Mouse (Mus musculus) Muller cell, postnatal 12 days (primary cell): Measurements from ENCODE around the gene Rnf123.

Experiments used
- DNase-seq: peaks from one replicate; pipeline ENCODE4 v3.0.0-alpha.2; 2015; ENCODE audit errors: inconsistent ontology term

Rnf123 gene

DNA sequence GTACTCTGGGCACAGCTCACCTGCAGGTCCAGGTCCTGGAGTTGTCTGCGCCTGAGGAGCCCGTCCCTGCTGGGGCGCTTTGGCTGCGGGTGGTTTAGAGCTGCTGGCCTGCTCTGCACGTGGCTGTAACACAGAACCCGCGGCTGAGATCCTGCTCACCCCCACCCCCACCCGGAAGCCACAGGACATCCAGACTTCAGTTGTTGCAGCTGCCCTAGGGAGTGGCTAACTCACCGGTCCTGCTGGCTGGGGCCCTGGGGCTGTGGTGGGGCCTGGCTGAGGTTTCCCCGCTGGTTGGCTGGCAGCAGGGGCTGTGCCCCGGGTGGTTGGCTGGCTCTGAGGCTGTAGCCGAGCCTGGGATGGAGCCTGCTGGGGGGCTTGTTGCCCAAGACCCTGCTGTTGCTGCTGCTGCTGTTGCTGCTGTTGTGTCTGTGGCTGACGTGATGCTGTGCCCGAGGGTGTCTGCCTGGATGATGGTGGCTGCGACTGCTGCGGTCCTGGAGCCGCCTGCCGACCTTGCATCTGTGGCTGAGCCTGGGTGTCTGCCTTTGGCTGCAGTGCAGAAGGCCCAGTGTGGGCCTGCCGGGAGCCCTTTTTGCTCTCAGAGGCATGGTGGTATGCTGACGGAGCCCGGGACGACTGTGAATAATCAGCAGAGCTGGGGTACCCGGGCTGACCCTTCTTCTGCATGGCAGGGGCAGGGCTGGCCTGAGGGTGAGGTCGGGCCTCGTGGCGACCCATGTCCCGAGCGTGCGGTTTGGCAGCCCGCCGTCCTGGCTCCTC, 21.8 kb upstream of the Rnf123 start:
- DNase-seq: peak; percentile 50

DNA sequence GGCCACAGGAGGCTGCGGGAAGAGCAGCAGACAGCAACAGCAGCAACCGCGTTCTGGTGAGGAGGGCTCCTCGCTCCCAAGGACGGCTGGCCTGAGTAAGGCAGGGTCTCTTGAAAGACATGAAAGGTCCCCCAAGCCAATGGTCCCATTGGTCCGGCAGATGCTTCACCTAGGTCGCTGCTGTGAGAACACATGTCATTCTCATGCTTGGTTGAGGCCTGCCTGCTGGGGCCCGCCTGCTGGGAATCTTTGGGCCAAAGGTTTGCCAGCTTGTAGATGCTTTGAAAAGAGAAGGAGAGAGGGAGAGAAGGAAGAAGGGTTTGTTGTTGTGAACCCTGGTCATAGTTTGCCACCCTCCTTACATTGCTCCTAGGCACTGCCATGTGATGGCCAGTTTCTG, 16.5 kb upstream of the Rnf123 start:
- DNase-seq: no peak

DNA sequence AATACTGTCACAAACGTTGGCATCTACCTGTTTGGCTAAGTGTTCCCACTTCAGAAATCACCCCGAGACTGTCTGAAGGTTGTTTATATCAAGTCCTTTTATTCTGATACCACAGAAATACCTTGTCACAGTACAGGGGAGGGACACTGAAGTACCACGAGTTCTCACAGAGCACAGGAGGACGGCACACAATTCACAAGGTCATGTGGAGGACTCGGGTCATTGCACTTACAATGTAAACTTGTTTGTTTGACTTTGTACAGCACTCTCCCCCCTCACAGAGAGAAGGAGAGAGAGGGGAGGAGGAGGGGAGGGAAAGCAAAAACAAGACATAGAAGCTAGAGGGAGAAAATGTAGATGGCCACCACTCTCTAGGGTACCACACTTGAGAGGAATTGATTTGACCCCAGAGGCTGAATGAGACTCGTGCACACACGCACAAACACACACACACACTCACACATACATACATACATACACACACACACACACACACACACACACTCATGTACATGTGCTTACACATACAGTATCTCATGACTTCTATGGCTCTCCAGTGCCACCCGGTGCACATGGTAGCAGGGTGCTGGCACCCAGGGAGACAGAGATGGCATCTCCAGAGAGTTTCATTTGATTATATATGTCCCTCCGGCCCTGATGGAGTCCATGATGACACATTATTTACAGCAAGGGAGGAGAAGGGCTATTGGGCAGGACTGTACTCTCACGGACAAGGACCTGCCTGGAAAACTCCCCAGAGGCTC, 13.0 kb upstream of the Rnf123 start:
- no peak for DNase-seq

DNA sequence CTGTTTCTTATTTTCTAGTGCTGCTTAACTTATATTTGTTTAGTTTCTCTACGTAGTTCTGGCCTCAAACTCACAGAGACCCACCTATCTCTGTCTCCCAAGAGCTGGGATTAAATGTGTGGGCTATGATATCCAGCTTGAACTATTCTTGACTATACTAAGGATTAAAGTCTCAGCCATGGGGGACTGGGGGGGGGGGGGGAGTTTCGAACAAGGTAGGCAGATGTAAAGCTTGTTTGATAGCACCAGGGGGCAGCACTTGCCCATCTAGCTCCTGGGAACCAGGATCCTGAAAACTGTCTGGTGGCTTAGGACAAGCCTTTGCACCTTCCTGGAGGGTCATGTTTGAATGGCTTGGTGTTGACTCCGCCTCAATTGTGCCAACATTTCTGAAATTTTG, 12.4 kb upstream of the Rnf123 start:
- peak; percentile 73 for DNase-seq

DNA sequence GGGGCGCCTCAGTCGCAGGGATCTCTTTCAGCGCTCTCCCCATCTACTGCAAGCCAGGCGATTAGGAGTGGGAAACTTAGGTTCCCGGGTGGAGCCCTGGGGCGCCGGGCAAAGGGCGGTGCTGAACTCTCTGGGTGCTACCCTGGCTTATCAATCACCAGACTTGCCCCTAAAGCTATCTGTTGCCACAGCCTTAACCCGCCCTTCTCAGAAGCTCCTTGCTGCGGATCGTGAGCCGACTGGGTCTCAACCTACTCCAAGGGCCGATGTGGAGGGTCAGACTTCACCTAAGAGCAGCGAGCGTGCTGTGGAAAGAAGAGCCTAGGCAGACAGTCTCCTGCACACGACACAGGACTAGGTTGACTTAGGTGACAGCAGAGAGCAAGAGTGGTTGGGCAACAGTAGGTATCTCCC, 11.9 kb upstream of the Rnf123 start:
- peak; percentile 55 for DNase-seq

DNA sequence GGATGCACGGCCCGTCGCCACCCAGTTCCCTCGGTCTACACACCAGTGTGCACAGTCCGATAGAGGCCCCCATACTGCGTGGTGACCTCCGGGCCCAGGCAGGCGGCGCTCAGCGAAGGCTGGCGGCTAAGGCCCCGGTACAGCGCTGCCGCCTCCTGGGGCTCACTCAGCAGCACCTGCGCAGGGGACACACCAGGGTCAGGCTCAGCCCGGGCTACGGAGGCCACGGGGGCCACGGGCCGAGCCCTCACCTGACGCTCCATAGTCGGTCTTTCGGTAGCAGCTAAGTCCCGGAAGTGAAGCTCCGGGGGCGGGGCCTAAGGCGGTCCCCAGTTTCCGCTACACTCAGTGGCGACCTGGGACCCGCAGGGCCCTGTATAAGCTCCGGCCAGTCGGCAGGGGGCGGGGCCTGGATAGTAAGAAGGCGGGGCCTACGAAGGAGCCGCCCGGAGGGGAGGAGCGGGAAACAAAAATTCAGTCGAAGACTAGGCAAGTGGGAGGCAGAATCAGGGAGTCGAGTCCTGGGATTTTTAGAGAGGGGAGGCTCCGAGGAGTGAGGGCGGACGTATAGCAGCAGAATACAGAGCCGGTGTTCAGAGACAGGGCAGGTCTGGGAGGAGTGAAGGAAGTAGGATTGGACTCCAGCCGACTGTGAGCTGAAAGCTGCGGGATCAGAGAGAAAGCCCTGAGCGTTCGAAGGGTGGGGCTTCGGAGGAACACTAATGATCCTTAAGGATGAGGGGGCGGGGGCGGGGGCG, 11.2 kb upstream of the Rnf123 start, which contains the start of gene Apeh:
Gene Apeh (minus strand): TSS at position 423 of the 758 bp plus-strand sequence.
- DNase-seq: peak; percentile 99

DNA sequence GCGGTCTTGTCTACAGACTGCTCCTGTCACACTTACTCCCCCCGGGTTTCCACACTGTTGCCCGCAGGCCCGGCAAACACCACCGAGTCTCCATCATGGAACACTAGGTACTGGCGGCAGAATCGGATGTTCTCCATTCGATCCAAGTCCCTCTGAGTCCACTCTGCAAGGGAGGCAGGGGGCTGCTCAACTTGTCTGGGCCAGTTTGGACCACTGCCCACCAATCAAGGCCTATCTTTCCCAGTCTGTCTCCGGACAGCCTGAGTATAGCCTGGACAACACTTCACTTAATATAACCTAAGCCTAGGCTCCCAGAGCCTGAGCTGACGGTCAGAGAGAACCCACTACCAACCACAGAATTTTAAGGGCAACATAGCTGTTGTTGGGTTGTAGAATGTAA, 10.4 kb upstream of the Rnf123 start:
- no peak for DNase-seq

DNA sequence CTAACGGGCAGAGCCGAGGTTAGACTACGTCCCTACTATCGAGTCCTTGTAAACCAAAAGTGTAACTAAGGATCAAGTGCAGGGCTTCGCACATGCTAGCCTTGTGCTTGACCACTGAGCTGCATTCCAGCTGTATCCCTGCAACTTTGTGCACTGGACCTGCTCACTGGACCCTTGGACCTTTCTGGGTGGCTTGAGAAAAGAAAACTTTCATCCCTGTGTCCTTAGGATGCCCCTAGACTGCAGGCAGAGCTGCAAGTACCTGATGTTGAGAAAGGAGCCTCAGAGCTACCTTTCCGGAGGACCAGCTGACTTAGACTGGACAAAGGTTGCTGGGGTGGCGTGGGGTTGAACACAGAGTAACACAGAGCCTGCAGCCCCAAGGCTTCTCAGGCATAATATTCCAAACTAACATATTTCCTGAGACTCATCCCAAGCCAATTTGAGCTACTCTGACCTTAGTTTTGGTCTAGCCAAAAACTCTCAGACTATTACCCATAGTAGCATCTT, 7.5 kb upstream of the Rnf123 start:
- DNase-seq: no peak

DNA sequence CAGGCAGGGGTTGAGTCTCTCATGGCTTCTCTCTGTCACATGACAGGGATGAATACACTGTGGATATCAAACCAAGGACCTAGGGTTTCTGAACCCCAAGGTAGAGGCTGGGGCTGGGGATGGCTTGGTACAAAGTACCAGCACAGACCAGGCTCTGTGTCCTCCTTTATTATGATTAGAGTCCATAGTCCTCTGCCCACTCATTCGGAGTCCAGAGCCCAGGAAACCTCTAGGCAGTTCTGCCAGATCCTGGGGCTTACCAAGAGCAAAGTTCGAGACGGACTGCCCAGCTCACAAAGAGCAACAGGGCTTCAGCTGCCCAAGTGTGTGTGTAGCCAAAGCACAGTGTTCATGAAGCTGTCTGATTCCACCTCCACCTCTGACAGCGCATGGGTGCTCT, 2.1 kb upstream of the Rnf123 start:
- DNase-seq: no peak

DNA sequence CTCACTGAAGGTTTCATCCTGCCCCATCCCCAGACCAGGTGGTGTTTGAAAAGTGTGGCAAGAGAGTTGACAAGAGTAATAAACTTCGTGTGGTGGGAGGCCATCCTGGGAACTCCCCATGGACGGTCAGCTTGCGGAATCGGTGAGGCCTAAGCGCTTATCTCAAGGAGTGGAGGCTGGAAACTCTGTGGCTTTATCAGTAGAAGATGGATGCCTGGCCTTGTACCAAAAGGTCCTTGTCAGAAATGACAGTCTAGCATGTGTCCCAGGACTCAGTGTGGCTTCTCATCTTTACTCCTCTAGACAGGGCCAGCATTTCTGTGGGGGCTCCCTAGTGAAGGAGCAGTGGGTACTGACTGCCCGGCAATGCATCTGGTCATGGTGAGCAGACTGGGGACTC, 415 bp upstream of the Rnf123 start:
- no peak for DNase-seq

DNA sequence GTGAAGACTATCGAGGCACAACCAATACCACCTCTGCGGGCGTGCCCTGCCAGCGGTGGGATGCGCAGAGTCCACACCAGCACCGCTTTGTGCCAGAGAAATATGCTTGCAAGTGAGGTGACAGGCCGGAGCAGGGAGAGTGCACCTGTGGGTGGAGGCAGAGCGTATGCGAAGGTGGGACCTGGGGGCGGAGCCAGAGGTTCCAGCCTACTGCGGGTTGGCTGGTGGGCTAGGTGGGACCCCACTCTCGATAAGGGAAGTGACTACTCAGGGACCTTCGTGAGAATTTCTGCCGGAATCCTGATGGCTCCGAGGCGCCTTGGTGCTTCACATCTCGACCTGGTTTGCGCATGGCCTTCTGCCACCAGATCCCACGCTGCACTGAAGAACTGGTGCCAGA, 597 bp downstream of the Rnf123 start:
- no peak for DNase-seq

DNA sequence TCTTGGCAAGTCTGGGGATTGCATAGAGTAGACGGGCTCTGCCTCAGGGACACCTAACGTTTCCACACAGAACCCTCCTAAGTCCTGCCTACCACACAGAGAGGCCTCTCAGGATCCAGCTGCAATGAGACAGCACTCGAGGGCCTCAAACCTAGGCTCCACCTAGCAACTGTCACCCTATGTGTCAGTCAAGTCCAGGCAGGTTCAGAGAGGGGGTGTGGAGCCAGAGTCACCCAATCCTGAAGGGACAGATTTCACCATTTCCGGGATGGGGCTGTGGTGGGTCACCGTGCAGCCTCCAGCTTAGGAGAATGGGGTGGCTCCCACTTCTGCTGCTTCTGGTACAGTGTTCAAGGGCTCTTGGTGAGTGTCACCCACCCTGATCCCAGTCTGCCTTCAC, 3.0 kb downstream of the Rnf123 start, which contains the start of gene Mst1:
Gene Mst1 (plus strand): TSS at position 269 of the 400 bp plus-strand sequence.
- no peak for DNase-seq

DNA sequence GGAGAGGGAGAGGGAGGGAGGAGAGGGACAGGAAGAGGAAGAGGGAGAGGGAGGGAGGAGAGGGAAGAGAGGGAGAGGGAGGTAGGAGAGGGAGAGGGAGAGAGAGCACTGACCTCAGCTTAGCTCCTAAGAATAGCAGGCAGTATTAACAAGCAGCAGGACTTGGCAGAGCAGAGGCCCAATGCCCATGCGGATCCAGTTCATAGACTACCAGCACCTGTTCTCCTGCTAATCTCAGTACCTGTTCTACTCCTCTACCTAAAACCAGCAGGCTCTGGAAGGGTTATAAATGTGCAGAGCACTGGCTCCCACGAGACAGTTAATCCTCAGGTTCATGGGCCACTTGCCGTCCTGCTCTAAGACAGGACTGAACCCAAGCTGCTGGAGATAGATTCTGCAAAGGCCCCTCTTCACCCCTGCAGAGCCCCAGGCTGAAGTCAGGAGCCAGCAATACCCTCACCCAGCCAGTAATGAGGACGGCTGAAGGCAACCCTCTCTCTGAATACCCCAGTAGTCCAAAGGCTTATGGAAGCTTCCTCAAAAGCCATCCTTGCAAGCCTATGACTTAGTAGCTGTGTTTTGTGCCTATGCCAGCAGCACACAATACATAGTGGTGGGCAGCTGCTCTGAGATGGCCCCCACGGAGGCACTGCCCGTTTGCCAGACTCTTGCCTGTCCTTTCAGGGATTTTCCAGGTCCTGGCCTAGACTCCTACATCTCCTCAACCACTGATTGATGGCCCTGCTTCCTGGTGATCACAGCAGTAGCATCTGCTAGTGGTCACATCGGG, 9.8 kb downstream of the Rnf123 start:
- DNase-seq: no peak

DNA sequence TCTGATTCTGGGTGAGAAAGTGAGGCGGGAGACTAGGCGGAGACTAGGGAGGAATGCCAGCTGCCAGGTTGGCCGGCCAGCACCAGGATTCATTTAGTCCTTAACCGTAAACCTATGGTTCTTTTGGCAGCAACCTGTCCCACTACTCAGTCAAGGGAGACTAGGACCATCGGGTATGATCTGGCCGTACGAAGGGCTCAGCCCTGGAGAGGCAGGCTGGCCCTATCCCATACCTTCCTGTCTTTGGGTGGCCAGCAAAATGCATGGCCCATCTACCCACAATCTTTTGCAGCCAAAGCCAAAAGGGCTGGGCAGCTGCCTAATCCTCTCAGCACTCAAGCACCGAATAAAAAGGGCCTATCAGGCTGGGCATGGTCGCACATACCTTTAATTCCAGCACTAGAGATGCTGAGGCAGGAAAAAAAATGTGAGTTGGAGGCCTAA, 10.6 kb downstream of the Rnf123 start:
- DNase-seq: peak; percentile 35

DNA sequence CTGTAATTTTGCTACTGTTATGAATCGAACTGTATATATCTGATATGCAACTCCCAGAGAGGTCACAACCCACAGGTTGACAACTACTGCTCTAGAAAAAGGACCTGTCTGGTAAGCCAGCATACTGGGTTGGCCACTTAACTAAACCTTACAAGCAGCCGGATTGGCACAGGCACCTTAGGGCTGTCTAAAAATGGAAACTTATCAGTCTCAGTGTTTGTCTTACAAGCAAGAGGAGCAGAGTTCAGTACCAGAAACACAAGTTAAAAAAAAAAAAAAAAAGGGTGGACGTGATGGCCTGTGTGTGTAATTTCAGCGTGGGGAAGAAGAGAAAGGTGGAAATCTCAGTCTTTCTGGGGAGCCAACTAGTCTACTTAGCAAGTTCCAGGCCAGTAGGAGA, 11.3 kb downstream of the Rnf123 start:
- DNase-seq: no peak

DNA sequence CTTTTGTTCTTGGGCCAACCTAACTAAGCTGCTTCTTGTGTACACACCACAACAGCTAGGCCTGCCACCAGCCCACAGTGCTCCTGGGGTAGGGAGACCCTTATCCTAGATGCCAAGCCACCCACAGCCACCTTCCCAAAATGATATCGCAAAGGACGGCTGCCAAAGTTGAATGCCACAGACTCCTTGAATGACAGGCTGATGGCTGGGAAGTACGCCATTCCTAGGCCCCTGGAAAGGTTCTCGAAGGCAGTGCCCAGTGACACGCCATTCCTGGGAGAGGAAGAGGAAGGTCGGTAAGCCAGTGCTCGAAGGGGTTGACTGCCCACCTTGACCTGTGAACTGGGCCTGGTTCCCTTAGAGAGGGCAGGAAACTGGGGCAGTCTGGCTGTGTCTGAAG, 13.6 kb downstream of the Rnf123 start:
- DNase-seq: no peak

DNA sequence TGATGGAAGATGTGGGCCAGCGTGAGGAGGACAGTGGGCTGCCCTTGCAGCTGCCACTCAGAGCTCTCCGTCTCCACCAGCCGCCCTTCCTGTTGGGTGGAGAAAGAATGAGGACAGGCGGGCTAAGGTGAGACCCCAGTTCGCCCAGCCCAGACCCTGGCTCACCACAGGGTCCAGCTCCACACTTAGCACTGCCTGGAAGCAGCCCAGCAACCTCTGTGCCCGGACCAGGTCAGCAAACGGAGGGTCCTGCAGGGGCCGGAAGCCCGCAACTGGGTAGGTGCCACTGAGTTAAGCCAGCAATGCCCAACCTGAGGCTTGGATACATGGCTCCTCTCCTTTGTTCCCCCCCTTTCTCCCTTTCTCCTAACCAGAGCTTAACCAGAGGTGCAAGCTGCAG, 14.1 kb downstream of the Rnf123 start:
- no peak for DNase-seq

DNA sequence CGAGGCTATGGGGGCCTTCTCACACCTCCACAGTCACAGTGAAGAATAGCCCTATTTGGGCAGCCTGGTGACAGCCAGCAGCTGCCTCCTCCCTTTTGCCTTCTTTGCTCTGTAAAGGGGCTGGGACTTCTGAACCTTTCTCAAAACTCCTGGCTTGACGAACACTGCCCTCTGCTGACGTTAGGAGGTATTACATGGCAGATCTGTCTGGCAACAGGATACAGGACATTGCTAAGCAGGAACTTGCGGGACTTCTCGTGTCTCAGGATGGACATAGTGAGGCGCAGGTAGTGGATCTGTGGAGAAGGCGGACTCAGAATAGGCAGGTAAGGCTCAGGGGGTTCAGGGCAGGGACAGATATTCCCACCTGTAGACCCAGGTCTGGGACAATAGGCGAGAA, 15.2 kb downstream of the Rnf123 start:
- peak; percentile 71 for DNase-seq

DNA sequence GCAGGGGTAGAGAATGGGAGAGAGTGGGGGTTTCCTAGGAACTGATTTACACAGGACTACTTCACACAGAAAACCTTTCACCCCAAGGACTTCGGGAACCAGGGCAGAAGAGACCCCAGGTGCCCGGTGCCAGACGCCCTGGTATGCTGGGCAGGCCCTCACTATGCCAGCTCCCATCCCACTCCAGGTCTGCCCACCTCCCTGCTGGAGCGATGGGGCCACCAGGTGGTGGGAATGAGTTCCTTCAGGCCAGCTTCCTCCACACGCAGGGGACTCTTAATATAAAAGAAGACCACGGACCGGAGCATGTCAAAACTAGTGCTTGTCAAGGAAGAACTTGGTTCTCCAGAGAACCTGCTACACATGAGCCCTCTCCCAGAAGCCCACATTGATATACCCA, 15.9 kb downstream of the Rnf123 start:
- no peak for DNase-seq

DNA sequence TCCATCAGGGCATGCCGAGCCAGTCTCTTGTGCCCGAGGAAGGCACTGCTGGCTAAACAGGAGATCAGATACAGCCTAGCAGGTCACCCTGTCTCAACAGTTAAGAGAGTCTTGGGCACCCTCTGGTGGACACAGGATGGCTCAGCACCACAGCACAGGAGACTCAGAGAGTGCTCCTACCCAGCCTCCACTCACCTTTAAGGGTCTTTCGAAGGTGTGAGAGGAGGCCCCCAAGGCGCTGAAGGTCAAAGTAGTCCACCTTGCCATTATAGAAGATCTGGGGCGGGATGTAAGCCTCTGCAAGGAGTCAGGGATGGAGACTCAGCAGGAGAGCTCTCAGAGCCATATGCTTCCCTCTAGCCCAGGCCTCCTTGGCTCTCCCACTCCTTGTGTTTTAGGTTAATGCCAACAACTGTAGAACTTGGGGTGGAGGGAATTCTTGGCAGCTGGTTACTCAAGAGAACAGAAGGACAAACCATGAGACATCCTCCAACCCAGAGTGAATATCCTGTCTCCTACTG, 17.6 kb downstream of the Rnf123 start:
- peak; percentile 32 for DNase-seq

DNA sequence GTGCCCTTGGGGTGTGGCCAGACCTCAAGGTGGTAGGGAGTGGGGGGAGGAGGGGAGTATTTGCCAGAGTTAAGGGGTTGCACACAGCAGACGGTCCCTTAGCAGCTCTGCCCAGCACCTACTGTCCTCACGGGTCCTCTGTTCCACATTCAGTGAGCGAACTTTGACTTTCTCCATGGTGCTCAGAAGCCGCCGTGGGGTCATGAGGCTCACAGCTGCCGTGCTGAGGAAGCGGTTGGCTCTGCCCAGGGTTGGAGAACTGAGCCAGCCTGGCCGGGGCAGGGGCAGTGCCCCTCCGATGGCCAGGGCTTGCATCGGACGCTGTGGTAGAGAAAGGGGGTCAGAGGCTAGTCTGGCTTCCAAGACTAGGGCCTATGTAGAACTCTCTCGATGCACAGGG, 19.8 kb downstream of the Rnf123 start:
- no peak for DNase-seq
